Mouse (Mus musculus) E14TG2a.4 (cell line): Measurements from ENCODE around the gene Slc9a2.
"Not testable (repeated sequence)": the region's sequence is repeated elsewhere in the genome, so short reads cannot be mapped to it uniquely, and the experiment has no call there.

Experiments used
- CTCF ChIP-seq: conservative IDR thresholded peaks from 2 replicates; pipeline ENCODE4 v1.5.1; 2014; ENCODE audit warnings: low read length
- NANOG ChIP-seq: IDR thresholded peaks from 2 replicates; pipeline ENCODE4 v1.6.1; 2014; ENCODE audit warnings: borderline replicate concordance, low read length, mixed read lengths
- POU5F1 ChIP-seq: IDR thresholded peaks from 2 replicates; pipeline ENCODE4 v1.6.1; 2014; ENCODE audit warnings: low read length, borderline replicate concordance

GRCm38 (mm10) chr1:40667442-40667841 is 12.9 kb upstream of the Slc9a2 start:
- not testable (repeated sequence) for TF ChIP-seq CTCF, NANOG, POU5F1
